Mouse (Mus musculus): ENCODE data around the gene Gm28102.
"Not testable (repeated sequence)": the region's sequence is repeated elsewhere in the genome, so short reads cannot be mapped to it uniquely, and the experiment has no call there.

Gm28102 gene

DNA sequence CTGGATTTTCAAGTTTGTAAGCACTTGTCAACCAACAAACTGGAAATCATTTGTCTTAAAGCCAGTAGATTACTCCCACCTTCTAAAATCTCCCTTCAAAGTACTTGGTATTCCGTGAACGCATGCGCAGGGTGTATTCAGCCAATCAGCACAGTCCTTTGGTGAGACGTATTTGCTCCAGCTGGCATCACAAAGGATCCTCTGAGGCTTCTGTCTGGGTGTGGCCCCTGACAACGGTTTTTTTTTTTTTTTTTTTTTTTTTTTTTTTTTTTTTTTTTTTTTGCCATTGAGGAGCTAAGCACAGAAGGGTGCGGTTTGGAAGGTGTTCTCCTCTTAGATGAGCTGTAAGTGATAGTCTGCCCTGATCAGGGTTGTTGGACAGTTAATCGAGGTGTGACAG, at the start of gene Gm28102:
Gene Gm28102 (plus strand): TSS at position 301 of the 400 bp plus-strand sequence.
- not testable (repeated sequence) for DNase-seq (ENCODE audit: low read depth, low spot score)

Measured in A20 (cell line).